Mouse (Mus musculus) heart, embryonic 11.5 days (tissue): ENCODE measurements at regions not wholly inside any gene's neighbourhood (a gene's known extent, or its start where the extent isn't known, plus 50 kb on each side); places are given as distances from the start of the nearest gene placed in this dataset.
"Not testable (repeated sequence)": the region's sequence is repeated elsewhere in the genome, so short reads cannot be mapped to it uniquely, and the experiment has no call there.

Experiments
- ATAC-seq: fragments of 200-750 bp; cut with Nextera tagmentation; replicated peaks from 2 replicates; pipeline ENCODE4 v1.8.0; 2017; ENCODE audit warnings: moderate library complexity; ENCODE audit not compliant: insufficient number of reproducible peaks, low FRiP score, low TSS enrichment
- H3K27ac ChIP-seq: fragments of 300-500 bp; sonication (generic); 2 replicates; pipeline ENCODE4 v1.5.1; 2014; ENCODE audit warnings: mild to moderate bottlenecking, low read depth, low read length
- H3K27me3 ChIP-seq: fragments of 300-500 bp; sonication (generic); 2 replicates; pipeline ENCODE4 v1.6.1; 2014; ENCODE audit warnings: mild to moderate bottlenecking, low read length, mixed read lengths; ENCODE audit not compliant: control insufficient read depth, insufficient read depth
- H3K36me3 ChIP-seq: fragments of 300-500 bp; sonication (generic); 2 replicates; pipeline ENCODE4 v1.6.1; 2014; ENCODE audit warnings: mild to moderate bottlenecking, low read length, moderate library complexity, mixed read lengths; ENCODE audit not compliant: control insufficient read depth, insufficient read depth
- H3K4me1 ChIP-seq: fragments of 300-500 bp; sonication (generic); 2 replicates; pipeline ENCODE4 v1.6.1; 2014; ENCODE audit warnings: low read length; ENCODE audit not compliant: control insufficient read depth, insufficient read depth
- H3K4me2 ChIP-seq: fragments of 300-500 bp; sonication (generic); 2 replicates; pipeline ENCODE4 v1.6.1; 2014; ENCODE audit warnings: mild to moderate bottlenecking, moderate library complexity
- H3K4me3 ChIP-seq: fragments of 300-500 bp; sonication (generic); 2 replicates; pipeline ENCODE4 v1.5.1; 2014; ENCODE audit warnings: low read depth, low read length
- H3K9ac ChIP-seq: fragments of 300-500 bp; sonication (generic); 2 replicates; pipeline ENCODE4 v1.6.1; 2014; ENCODE audit warnings: mild to moderate bottlenecking, low read depth, low read length, moderate library complexity
- H3K9me3 ChIP-seq: fragments of 300-500 bp; sonication (generic); replicated peaks from 2 replicates; pipeline ENCODE4 v1.6.1; 2016; ENCODE audit warnings: low read length; ENCODE audit not compliant: control insufficient read depth
- WGBS: fragments of 180-500 bp; shearing (Covaris S2); extraction: QIAGEN DNeasy Blood & Tissue Kit; methylation state at CpG from one replicate; pipeline ENCODE4 v1.1.7; 2014; ENCODE audit not compliant: insufficient replicate concordance; 5-methylcytosine and 5-hydroxymethylcytosine counted together

- Histone ChIP-seq H3K4me1 (no peaks in the 10 kb centered on the region), H3K27me3 (no peaks in the 10 kb centered on the region), H3K9me3 (no peaks in the 10 kb centered on the region), H3K4me2 (peak overlapping the region; percentile 46), H3K9ac (no peak overlapping the region), H3K27ac (no peak overlapping the region), H3K4me3 (no peak overlapping the region), H3K36me3 (no peaks in the 10 kb centered on the region)
- 6% methylated on average over 7 of the region's 7 CpGs for WGBS
- peak; percentile 63 for ATAC-seq
Observed at GRCm38 (mm10) chrX:15322207-15322839, 1111.4 kb downstream of the H2al1n start.

- no peaks in the 10 kb centered on the region for H3K9me3 ChIP-seq
- no peak for ATAC-seq
- no peak overlapping the region for H3K9ac ChIP-seq
- no peak overlapping the region for H3K4me3 ChIP-seq
- no peaks in the 10 kb centered on the region for H3K36me3 ChIP-seq
- H3K27me3 ChIP-seq = no peaks in the 10 kb centered on the region
- no peaks in the 10 kb centered on the region for H3K4me1 ChIP-seq
- H3K4me2 ChIP-seq = no peak overlapping the region
- 37% methylated on average over 5 of the region's 5 CpGs for WGBS
- no peak overlapping the region for H3K27ac ChIP-seq
Observed at GRCm38 (mm10) chrX:15322958-15323357, 1112.0 kb downstream of the H2al1n start.

- ATAC-seq, H3K27me3 ChIP-seq, H3K4me2 ChIP-seq, H3K4me3 ChIP-seq, H3K9ac ChIP-seq, H3K27ac ChIP-seq, H3K4me1 ChIP-seq, H3K36me3 ChIP-seq, H3K9me3 ChIP-seq: not testable (repeated sequence)
- 81% methylated on average over 6 of the region's 6 CpGs for WGBS
Observed at GRCm38 (mm10) chrX:15365135-15365534, 1154.2 kb downstream of the H2al1n start.
